Mouse (Mus musculus) lung, adult 2 months (tissue): ENCODE data around the gene Dnah11.

Source experiments
- CTCF ChIP-seq: fragments of 200-500 bp; IDR thresholded peaks from 2 replicates; pipeline ENCODE4 v1.5.1; 2011; ENCODE audit warnings: mild to moderate bottlenecking, low read length, control low read depth; ENCODE audit not compliant: insufficient read depth
- POLR2A ChIP-seq: fragments of 200-500 bp; IDR thresholded peaks from 2 replicates; pipeline ENCODE4 v1.6.1; 2011; ENCODE audit warnings: low read depth, mild to moderate bottlenecking, control low read depth, low read length, borderline replicate concordance; ENCODE audit errors: extremely low read depth

DNA sequence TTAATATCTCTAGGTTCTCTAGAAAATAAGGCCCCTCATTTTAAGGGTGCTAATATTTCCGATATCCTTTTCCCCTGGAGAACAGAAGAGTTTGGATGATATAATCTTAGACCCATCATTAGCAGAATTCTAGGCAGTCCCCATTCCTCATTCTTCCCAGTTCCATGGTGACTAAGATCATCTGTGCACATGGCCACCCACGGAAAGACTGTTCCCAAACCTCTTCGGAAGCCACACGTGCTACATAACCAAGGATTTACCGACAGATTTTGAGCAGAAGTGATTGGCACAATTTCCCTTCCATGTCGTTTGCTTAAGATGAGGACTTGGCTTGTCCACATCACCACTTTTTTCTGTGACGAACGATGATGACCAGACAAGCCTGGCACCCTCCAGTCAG lies 295.2 kb downstream of the Dnah11 start:
- no peak for TF ChIP-seq CTCF
- no peak for TF ChIP-seq POLR2A
